Mouse (Mus musculus) thymus, adult 2 months (tissue): ENCODE measurements around the gene Fcrl1.

Experiments
- CTCF ChIP-seq: fragments of 200-500 bp; IDR thresholded peaks from 2 replicates; pipeline ENCODE4 v1.5.1; 2012; ENCODE audit warnings: mild to moderate bottlenecking, control low read depth, low read length, moderate library complexity, borderline replicate concordance; ENCODE audit not compliant: control insufficient read depth, poor library complexity, insufficient read depth; ENCODE audit errors: extremely low read depth
- POLR2A ChIP-seq: fragments of 200-500 bp; IDR thresholded peaks from 2 replicates; pipeline ENCODE4 v1.6.1; 2012; ENCODE audit warnings: mild to moderate bottlenecking, low read length, control low read depth, moderate library complexity; ENCODE audit not compliant: control insufficient read depth, poor library complexity, insufficient read depth; ENCODE audit errors: extremely low read depth

DNA sequence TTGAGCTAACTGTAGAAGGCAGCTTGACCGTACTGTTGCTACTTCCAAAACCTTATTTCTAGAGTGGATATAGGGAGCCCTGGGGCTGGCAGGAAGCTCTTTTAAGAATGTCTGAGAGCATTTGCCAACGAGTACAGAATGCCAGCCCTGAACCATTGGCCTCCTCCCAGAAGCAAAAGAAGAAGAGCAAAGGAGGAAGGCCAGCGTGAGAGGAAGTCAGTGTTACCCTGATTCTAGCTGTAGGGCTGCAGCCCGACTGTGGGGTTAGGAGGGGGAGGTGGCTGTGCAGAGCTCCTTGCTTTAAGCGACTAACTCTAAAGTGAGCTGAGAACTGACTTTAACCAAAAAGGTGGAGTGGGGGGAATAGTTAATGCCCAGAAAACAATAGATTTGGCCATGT, 7.0 kb upstream of the Fcrl1 start:
- no peak for TF ChIP-seq POLR2A
- no peak for TF ChIP-seq CTCF
